Mouse (Mus musculus): Measurements from ENCODE around the gene Ldlrad3.

DNA sequence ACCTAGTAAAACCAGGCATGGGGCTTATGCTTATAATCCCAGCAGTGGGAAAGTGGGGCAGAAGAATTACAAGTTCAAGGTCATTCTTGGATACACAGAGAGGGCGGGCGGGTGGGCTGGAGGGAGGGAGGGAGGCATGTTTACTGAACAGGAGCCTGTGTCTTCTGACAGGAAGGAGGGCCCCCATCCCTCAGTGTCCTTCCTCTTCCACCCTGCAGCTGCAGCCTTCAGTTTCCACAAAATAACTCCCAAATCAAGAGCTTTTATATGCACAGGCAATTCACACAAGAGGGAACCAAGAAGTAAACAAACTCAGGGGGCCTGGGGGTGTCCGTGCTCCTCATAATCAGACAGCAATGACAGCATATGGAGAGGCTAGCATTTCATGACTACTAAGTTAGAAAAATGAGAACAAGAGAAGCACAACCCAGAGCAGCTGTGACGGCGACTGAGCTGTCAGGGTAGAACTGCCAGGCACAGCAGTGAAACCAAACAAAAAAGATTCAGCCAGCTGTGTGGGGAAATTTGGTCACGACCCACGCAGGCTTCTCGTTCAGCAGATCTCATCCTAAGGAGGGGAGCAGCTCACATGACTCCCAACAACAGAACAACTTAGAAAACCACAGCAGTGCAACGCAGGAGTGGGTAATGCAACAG, 129.0 kb downstream of the Ldlrad3 start:
- TF ChIP-seq CTCF (IDR thresholded peaks at IDR 0.05; ENCODE audit: low read depth) = no peak
- TF ChIP-seq EP300 (IDR thresholded peaks at IDR 0.05; ENCODE audit: low read depth) = no peak

Data from liver, postnatal 0 days (tissue).